Mouse (Mus musculus): ENCODE data around the gene Capn11. TPM values are rescaled to one million over a fixed set of nuclear protein-coding genes. Genes with fewer than 3 reads are reported as not detected.
A peak's percentile ranks its signal among the peaks of the same experiment; 100 is the strongest.

The Capn11 gene
- polyA plus RNA-seq, 1 experiment, result 28.4 TPM

- TF ChIP-seq POLR2A (IDR thresholded peaks at IDR 0.05; ENCODE audit: control insufficient read depth, low read depth, low read length) (no peak), CTCF (IDR thresholded peaks at IDR 0.05; ENCODE audit: control insufficient read depth, insufficient read depth, insufficient replicate concordance, low read depth, low read length) (peak; percentile 77)
- no peak overlapping the region for H3K27ac ChIP-seq (ENCODE audit: control insufficient read depth, insufficient read depth, low read depth, low read length)
- peaks cover 2% of the 10 kb centered on the region; the same call in 1 of the 2 replicates for H3K4me1 ChIP-seq (ENCODE audit: control insufficient read depth, insufficient read depth, low read length)
Observed at GRCm38 (mm10) chr17:45642701-45643100, 16.4 kb downstream of the Capn11 start.

GRCm38 (mm10) chr17:45641981-45642380 lies 17.1 kb downstream of the Capn11 start:
- H3K27me3 ChIP-seq (ENCODE audit: control insufficient read depth, insufficient read depth, low read length), result no peaks in the 10 kb centered on the region
- TF ChIP-seq POLR2A (IDR thresholded peaks at IDR 0.05; ENCODE audit: control insufficient read depth, low read depth, low read length), result no peak
- peaks cover 2% of the 10 kb centered on the region; the same call in 1 of the 2 replicates for H3K4me1 ChIP-seq (ENCODE audit: control insufficient read depth, insufficient read depth, low read length)
- H3K36me3 ChIP-seq (ENCODE audit: control insufficient read depth, insufficient read depth, low read length), result no peaks in the 10 kb centered on the region
- H3K4me3 ChIP-seq (ENCODE audit: control insufficient read depth, low read depth, low read length), result no peak overlapping the region
- no peak overlapping the region for H3K27ac ChIP-seq (ENCODE audit: control insufficient read depth, insufficient read depth, low read depth, low read length)

More at GRCm38 (mm10) chr17:45642701-45643100, 16.4 kb downstream of the Capn11 start:
- H3K36me3 ChIP-seq (ENCODE audit: control insufficient read depth, insufficient read depth, low read length), result no peaks in the 10 kb centered on the region
- peak overlapping the region; percentile 63 for H3K4me3 ChIP-seq (ENCODE audit: control insufficient read depth, low read depth, low read length)
- no peaks in the 10 kb centered on the region for H3K27me3 ChIP-seq (ENCODE audit: control insufficient read depth, insufficient read depth, low read length)

DNA sequence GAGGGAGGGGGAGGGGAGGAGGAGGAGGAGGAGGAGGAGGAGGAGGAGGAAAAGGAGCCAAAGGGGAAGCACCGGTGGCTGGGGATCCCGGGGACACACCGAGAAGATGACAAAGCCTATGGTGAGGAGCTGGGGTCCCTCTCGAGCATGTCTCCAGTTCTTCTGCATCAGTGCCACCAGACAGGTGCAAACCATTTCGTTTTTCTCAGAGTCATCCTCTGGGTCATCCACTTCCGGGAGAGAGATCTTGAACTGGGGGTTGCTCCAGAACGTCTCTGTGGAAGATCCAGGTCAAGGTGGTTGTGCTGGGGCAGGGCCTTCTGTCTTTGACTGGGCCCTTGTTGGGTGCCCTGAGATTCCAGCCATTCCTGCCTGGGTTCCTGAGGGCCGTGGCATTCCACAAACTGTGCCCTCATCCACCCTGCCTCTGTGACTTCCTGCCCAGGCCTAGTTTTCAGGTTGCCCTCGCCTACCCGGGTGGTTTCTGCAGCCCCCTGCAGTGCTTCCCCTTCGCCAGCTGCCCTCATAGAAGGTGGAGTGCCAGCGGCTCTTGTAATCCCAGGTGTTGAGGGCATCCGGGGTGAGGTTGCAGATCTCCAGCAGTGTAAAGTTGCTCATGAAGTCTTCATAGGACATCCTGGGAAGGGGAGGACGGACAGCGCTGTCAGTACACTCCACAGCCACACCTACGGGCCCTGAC lies 20.4 kb downstream of the Capn11 start:
- no peaks in the 10 kb centered on the region; the same call in 1 of the 2 replicates for H3K36me3 ChIP-seq (ENCODE audit: control insufficient read depth, insufficient read depth, low read length)
- no peak overlapping the region for H3K4me3 ChIP-seq (ENCODE audit: control insufficient read depth, low read depth, low read length)
- no peak for TF ChIP-seq CTCF (IDR thresholded peaks at IDR 0.05; ENCODE audit: control insufficient read depth, insufficient read depth, insufficient replicate concordance, low read depth, low read length)
- TF ChIP-seq POLR2A (IDR thresholded peaks at IDR 0.05; ENCODE audit: control insufficient read depth, low read depth, low read length), result no peak
- H3K27me3 ChIP-seq (ENCODE audit: control insufficient read depth, insufficient read depth, low read length), result no peaks in the 10 kb centered on the region
- H3K4me1 ChIP-seq (ENCODE audit: control insufficient read depth, insufficient read depth, low read length), result peaks cover 2% of the 10 kb centered on the region; the same call in 1 of the 2 replicates
- no peak overlapping the region for H3K27ac ChIP-seq (ENCODE audit: control insufficient read depth, insufficient read depth, low read depth, low read length)

GRCm38 (mm10) chr17:45634033-45634432 lies 25.1 kb downstream of the Capn11 start:
- Histone ChIP-seq H3K27me3 (ENCODE audit: control insufficient read depth, insufficient read depth, low read length) (no peaks in the 10 kb centered on the region), H3K4me3 (ENCODE audit: control insufficient read depth, low read depth, low read length) (no peak overlapping the region), H3K4me1 (ENCODE audit: control insufficient read depth, insufficient read depth, low read length) (peaks cover 5% of the 10 kb centered on the region; the same call in 1 of the 2 replicates), H3K36me3 (ENCODE audit: control insufficient read depth, insufficient read depth, low read length) (no peaks in the 10 kb centered on the region; the same call in 1 of the 2 replicates), H3K27ac (ENCODE audit: control insufficient read depth, insufficient read depth, low read depth, low read length) (no peak overlapping the region)
- TF ChIP-seq POLR2A (IDR thresholded peaks at IDR 0.05; ENCODE audit: control insufficient read depth, low read depth, low read length) (no peak), CTCF (IDR thresholded peaks at IDR 0.05; ENCODE audit: control insufficient read depth, insufficient read depth, insufficient replicate concordance, low read depth, low read length) (no peak)

- TF ChIP-seq CTCF (IDR thresholded peaks at IDR 0.05; ENCODE audit: control insufficient read depth, insufficient read depth, insufficient replicate concordance, low read depth, low read length) (no peak), POLR2A (IDR thresholded peaks at IDR 0.05; ENCODE audit: control insufficient read depth, low read depth, low read length) (no peak)
Observed at GRCm38 (mm10) chr17:45631940-45632339, 27.2 kb downstream of the Capn11 start.

GRCm38 (mm10) chr17:45630992-45631391 lies 28.1 kb downstream of the Capn11 start:
- Histone ChIP-seq H3K27me3 (ENCODE audit: control insufficient read depth, insufficient read depth, low read length) (no peaks in the 10 kb centered on the region), H3K27ac (ENCODE audit: control insufficient read depth, insufficient read depth, low read depth, low read length) (no peak overlapping the region), H3K4me1 (ENCODE audit: control insufficient read depth, insufficient read depth, low read length) (peaks cover 19% of the 10 kb centered on the region), H3K4me3 (ENCODE audit: control insufficient read depth, low read depth, low read length) (no peak overlapping the region), H3K36me3 (ENCODE audit: control insufficient read depth, insufficient read depth, low read length) (no peaks in the 10 kb centered on the region; the same call in 1 of the 2 replicates)
- no peak for TF ChIP-seq POLR2A (IDR thresholded peaks at IDR 0.05; ENCODE audit: control insufficient read depth, low read depth, low read length)
- TF ChIP-seq CTCF (IDR thresholded peaks at IDR 0.05; ENCODE audit: control insufficient read depth, insufficient read depth, insufficient replicate concordance, low read depth, low read length), result no peak

More at GRCm38 (mm10) chr17:45631940-45632339, 27.2 kb downstream of the Capn11 start:
- Histone ChIP-seq H3K4me3 (ENCODE audit: control insufficient read depth, low read depth, low read length) (no peak overlapping the region), H3K4me1 (ENCODE audit: control insufficient read depth, insufficient read depth, low read length) (peaks cover 13% of the 10 kb centered on the region), H3K27ac (ENCODE audit: control insufficient read depth, insufficient read depth, low read depth, low read length) (no peak overlapping the region), H3K36me3 (ENCODE audit: control insufficient read depth, insufficient read depth, low read length) (no peaks in the 10 kb centered on the region; the same call in 1 of the 2 replicates), H3K27me3 (ENCODE audit: control insufficient read depth, insufficient read depth, low read length) (no peaks in the 10 kb centered on the region)

- no peak for TF ChIP-seq POLR2A (IDR thresholded peaks at IDR 0.05; ENCODE audit: control insufficient read depth, low read depth, low read length)
- no peak for TF ChIP-seq CTCF (IDR thresholded peaks at IDR 0.05; ENCODE audit: control insufficient read depth, insufficient read depth, insufficient replicate concordance, low read depth, low read length)
- Histone ChIP-seq H3K4me1 (ENCODE audit: control insufficient read depth, insufficient read depth, low read length) (peaks cover 19% of the 10 kb centered on the region), H3K36me3 (ENCODE audit: control insufficient read depth, insufficient read depth, low read length) (no peaks in the 10 kb centered on the region; the same call in 1 of the 2 replicates)
Observed at GRCm38 (mm10) chr17:45629861-45630694, 29.0 kb downstream of the Capn11 start.

More at GRCm38 (mm10) chr17:45629861-45630694, 29.0 kb downstream of the Capn11 start:
- H3K27ac ChIP-seq (ENCODE audit: control insufficient read depth, insufficient read depth, low read depth, low read length), result no peak overlapping the region
- no peaks in the 10 kb centered on the region for H3K27me3 ChIP-seq (ENCODE audit: control insufficient read depth, insufficient read depth, low read length)
- no peak overlapping the region; the same call in 1 of the 2 replicates for H3K4me3 ChIP-seq (ENCODE audit: control insufficient read depth, low read depth, low read length)
